Mouse (Mus musculus) effector memory CD4-positive, alpha-beta T cell, adult 5 months (primary cell): ENCODE results near the gene Ptch2. TPM values are rescaled to one million over a fixed set of nuclear protein-coding genes. Genes with fewer than 3 reads are reported as not detected.

Experiments used
- polyA plus RNA-seq: library from polyadenylated mRNA; unstranded; fragments of 100-300 nt; shearing (Covaris generic); gene quantifications from one replicate; pipeline ENCODE4 v1.2.1, GENCODE M21; 2017

Gene Ptch2
- polyA plus RNA-seq: not detected

DNA sequence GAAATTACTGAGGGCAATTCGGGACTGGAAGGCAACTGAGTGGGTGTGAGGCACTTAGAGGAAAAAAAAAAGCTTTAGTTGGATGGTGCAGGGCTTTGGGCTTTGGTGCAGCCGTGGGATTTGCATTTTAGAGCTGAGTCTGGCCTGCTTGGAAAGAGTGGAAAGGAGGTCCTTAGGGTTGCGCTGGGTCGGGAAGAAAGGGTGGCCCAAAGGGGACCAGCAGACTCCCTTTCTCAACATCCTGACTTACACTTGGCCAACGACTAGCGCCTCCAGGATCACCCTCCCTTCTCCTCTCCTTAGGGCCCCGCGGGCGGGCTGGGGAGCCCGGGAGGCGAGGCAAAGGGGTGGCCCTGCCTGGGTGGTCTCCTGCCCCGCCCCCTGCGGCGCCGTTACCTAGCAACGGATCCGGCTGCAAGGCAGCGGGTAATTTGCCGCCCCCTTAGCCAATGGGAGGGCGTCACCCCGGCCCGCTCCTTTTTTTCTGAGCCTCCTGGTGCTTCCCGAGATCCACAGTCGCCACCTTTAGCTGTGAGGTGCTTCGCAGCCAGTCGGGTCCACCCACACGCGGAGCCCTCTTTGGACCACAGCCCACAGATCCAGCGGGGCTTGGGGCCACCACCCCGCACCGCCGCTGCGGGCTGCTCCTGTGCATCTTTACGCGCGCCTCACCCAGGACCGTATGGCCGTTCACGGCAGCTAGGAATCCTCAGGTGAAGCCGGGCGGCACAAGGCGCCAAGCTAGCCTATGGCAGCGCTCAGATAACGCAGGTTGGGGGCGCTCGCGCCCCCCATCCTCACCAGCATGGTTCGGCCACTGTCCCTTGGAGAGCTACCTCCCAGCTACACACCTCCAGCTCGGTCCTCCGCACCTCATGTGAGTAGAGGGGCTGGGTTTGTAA, at the start of gene Ptch2:
Gene Ptch2 (plus strand): TSS at position 525 of the 902 bp plus-strand sequence.

DNA sequence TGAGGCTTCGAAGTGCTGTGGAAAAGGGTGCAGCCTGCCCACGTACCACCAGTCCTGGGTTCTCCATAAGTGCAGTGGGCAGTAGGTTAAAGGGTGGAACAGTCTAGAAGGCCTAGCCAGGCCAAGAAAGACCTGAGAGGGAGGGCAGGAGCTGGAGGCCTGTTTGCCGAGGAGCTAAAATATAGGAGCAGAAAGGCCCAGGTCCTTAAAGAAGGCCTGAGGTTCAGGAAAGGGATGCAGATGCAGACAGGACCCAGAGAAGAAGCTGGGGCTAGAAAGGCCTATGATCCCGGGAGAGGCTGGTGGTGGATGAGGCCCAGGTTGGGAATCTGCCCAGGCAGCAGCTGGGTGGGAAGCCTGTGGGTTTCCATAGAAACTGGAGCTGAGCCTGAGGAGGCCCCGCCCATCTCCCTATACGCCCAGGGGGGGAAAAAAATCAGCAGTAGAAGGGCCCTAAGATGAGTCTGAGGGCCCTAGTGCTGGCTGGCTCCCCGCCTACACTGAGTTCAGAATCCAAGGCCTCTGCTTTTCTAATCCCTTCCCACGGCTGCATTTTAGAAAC, 29.6 kb downstream of the Ptch2 start, which contains the start of gene Btbd19:
Gene Btbd19 (minus strand): TSS at position 378 of the 562 bp plus-strand sequence.

DNA sequence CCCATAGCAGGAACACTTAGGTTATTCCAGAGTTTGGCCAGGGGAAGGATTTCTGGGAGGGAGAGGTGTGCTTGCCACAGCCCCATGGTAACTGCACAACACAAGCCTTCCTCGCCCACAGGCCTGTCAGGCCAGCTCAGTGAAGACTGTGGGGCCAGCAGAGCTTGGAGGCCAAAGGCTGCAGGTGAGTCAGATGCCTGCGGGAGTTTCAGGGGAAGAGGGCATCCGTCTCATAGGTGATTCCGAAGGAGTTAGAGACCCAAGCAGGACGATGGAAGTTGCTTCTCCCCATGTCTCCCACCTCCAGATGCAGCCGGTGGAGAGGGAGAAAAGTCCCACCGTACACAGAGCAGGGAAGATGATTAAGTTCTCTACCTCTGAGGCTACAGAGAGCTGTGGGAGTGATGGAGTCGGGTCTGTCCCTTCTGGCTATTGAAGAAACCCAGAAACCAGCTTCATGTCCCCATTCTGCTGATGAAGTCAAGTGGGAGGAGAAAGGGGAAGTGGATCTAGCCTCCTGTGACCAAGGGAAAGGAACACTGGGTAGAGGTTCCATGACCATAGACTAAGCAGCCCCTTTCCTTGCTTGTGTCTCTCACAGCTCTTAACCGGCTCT, 30.9 kb downstream of the Ptch2 start, which contains the start of gene Tctex1d4:
Gene Tctex1d4 (plus strand): TSS at position 120 of the 616 bp plus-strand sequence.

DNA sequence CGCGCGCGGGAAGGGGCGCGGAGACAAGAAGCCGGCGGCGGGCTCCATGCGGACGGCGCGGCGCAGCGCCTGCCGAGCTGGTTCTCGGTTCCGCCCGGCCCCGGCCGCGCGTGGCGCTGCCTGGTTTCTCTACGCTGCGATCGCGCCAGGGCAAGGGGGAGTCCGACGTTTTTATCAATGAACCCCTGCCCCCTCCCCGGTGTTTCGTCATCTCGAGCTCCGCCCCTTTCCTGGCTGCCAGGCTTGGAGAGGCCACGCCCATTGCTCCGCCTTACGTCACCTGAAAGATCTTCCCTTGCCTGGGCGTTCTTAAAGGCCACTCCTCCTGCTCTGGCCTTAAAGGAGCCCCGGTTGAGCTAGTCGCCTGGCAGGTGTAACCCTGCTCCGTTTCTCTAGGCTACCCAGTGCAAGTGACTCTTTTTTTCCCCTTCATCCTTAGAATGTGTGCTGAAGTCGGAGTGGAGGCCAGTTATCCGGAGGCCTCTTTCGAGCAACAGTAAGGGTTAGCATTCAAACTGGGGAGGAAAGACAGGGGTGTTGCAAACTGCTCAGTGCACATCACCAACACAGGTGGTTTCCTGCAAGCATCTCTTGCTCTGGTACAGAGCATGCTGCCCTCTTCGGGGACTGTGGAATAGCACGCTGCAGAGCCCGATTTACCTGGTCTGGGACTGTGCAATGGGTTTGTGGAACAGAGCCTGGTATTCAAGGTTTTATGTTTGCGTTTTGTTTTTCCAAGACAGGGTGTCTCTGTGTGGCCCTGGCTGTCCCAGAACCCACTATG, 38.1 kb downstream of the Ptch2 start, which contains the start of gene Plk3:
Gene Plk3 (minus strand): TSS at position 147 of the 784 bp plus-strand sequence.

DNA sequence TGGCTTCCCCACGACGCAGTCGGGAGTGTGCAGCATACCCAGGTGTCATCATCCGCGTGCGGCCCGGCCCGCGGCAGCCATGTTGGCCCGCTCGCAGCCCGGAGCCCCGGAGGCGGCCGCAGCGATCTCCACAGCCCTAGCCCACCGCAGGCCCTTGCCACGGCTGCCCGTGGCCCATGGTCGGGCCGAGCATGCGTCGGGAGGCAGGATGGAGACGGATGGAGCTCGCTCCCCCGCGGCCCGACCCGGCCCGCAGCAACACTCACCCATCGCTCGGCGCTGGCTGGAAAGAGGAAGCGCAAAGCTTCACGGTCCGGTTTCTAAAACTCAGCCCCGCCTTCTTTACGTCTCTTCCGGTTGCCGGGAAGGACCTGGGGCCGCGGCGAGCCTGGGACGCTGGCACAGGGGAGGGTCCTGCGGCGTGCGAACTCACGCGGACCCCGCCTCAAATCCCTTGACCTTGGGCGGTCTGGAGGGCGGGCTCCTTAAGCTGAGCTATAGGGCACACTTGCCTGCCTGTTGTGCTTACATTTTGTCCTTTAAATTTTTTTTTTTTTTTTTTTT, 60.0 kb downstream of the Ptch2 start, which contains the start of gene Rps8:
Gene Rps8 (minus strand): TSS at position 452 of the 564 bp plus-strand sequence.

Other genes with a start within 250 kb of the Ptch2 start
- gene Zswim5, start 218.7 kb upstream of the Ptch2 start, polyA plus RNA-seq: 0.24 TPM
- 40.9 TPM for gene Urod, start 101.7 kb upstream of the Ptch2 start, polyA plus RNA-seq
- gene Hectd3, start 100.8 kb upstream of the Ptch2 start, polyA plus RNA-seq: 25.3 TPM
- 20.9 TPM for gene Eif2b3, start 76.7 kb upstream of the Ptch2 start, polyA plus RNA-seq
- gene Btbd19, start 29.6 kb downstream of the Ptch2 start, polyA plus RNA-seq: 32.3 TPM
- gene Tctex1d4, start 30.7 kb downstream of the Ptch2 start, polyA plus RNA-seq: 0.56 TPM
- 270 TPM for gene Plk3, start 37.9 kb downstream of the Ptch2 start, polyA plus RNA-seq
- 490 TPM for gene Rps8, start 60.2 kb downstream of the Ptch2 start, polyA plus RNA-seq
- gene Kif2c, start 86.6 kb downstream of the Ptch2 start, polyA plus RNA-seq: 0.32 TPM
- not detected for gene Tmem53, start 155.9 kb downstream of the Ptch2 start, polyA plus RNA-seq
- not detected for gene Armh1, start 156.1 kb downstream of the Ptch2 start, polyA plus RNA-seq